Mouse (Mus musculus) layer of hippocampus, adult 8-10 months (tissue): ENCODE data around the gene Sh2b1. TPM values are rescaled to one million over a fixed set of nuclear protein-coding genes. Genes with fewer than 3 reads are reported as not detected.

Experiments
- DNase-seq, 2 experiments: peaks; one replicate each; pipeline ENCODE4 v3.0.0; 2022; ENCODE audit warnings: low spot score in 2 of 2
- total RNA-seq, 4 experiments: library from RNA; stranded (reverse); gene quantifications; 2 replicates each; pipeline ENCODE4 v1.2.4; 2022

Sh2b1 gene
- total RNA-seq, 4 experiments from 2014 or later: 66.0 to 70.3 (median 67.3) TPM

GRCm38 (mm10) chr7:126456382-126457266, 18.6 kb downstream of the Sh2b1 start:
- DNase-seq: no peak

DNA sequence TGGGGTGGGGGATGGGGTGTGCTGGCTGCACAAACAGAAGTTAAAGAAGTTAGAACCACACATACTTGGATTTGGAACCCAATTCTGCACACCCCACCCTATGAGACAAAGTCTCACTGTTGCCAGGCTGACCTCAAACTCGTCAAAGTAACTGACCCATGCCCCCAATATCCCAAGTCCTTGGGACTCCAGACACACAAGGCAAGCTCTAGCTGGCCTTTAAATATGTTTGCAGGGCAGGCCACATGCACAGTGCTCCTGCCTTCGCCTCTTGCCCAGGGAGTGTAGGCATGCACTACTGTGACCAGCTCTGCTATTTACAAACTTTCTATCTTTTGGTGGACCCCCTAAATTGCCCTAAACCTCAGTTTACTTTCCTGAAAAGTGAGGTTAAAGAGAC, 20.0 kb downstream of the Sh2b1 start:
- DNase-seq: no peak

DNA sequence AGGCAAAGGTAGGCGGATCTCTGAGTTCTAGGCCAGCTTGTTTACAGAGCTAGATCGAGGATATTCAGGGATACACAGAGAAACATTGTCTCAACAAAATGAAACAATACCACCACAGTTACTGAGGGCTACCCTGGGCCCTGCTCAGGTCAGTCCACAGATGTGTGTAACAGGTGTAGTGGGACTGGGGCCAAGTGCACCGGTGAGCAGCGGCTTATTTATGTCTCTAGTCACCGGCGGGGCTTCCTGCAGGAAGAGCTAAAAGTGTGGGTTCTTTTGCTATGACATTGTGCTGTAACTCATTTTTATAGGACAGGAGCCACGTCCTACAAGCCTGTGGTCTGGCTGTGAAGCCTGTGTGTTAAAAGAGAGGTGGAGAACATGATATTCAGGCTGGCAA, 21.4 kb downstream of the Sh2b1 start:
- DNase-seq: no peak

DNA sequence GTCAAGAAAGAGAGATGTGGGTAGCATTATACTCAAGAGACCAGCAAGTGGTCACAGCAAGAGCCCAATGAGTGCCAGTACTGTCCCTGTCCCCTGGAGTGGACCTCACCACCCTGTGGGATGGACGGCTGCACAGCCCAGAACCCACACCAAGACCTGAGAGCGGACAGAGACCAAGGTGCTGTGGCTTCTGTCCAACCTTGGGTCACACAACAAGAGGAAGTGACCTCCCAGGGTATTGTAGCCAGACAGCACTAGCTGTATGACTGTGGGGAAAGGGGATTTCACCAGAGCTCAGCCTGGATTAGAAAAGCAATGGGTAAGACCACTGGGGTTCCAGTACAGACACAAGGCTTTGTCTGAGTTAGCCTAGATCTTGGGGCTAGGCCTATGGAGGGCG, 23.0 kb downstream of the Sh2b1 start:
- DNase-seq: no peak

GRCm38 (mm10) chr7:126450641-126451040, 24.6 kb downstream of the Sh2b1 start:
- DNase-seq: no peak

DNA sequence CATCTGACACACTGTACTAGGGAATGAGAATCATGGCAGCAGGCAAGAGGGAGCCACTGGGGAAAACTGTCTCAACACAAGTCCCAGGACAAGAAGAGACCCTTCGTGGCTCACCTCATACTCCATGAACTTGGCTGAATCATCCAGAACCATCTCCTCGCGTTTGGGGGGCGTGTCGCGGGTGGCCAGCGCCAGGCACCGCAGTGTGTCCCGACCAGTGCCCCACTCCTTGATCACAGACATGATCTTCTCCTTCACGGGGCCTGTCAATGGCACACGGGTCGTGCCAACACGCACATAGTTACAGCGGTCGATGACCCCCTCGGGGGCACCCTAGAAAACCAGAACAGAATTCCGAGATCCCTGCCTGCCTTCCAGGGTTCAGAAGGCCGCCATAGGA, 25.2 kb downstream of the Sh2b1 start:
- DNase-seq: no peak

- DNase-seq: no peak
Observed at GRCm38 (mm10) chr7:126448481-126448880, 26.7 kb downstream of the Sh2b1 start.

GRCm38 (mm10) chr7:126446217-126446616, 29.0 kb downstream of the Sh2b1 start:
- DNase-seq: no peak

GRCm38 (mm10) chr7:126445104-126445815, 30.0 kb downstream of the Sh2b1 start:
- DNase-seq: no peak

DNA sequence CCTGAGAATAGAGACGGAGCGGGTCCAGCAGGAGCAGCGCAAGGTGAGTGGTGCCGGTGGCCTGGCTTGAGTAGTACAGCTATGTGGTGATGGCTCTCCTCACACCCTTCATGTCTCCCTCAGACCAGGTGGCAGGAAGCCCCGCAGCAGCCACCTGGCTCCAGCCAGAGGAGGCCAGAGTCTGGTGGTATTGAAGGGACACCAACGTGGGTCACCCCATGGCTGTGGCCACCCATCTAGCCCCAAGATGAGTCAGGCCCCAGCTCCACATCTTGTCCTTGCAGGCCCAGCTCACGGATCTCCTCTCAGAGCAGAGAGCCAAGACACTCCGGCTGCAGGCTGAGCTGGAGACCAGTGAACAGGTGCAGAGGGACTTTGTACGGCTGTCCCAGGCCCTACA, 30.7 kb downstream of the Sh2b1 start:
- no peak for DNase-seq

- no peak for DNase-seq
Observed at GRCm38 (mm10) chr7:126443997-126444396, 31.2 kb downstream of the Sh2b1 start.

- no peak for DNase-seq
Observed at GRCm38 (mm10) chr7:126440134-126440533, 35.1 kb downstream of the Sh2b1 start.

GRCm38 (mm10) chr7:126436851-126437250, 38.4 kb downstream of the Sh2b1 start:
- peak in 1 of 2 experiments; percentile 28 for DNase-seq

- DNase-seq: no peak
Observed at GRCm38 (mm10) chr7:126435801-126436200, 39.4 kb downstream of the Sh2b1 start.

- DNase-seq: no peak
Observed at GRCm38 (mm10) chr7:126434726-126435125, 40.5 kb downstream of the Sh2b1 start.

DNA sequence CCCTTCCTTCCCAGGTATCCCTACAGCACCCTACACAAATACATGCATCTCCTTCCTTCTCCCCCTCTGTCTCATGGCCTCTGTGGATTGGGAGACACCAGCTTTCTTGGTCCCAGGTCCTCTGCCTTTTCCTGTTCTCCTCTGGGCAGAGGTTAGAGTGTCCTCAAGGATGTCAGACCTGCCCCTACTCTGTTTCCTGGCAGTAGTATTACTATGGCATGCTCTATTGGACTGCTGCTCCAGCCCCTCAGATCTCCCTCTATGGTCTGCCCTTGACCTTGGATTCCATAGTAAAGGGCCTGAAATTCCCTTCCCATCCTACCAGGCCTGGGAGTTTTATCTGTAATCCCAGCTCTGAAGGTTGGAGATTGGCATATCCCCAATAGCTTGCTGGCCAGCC, 45.1 kb downstream of the Sh2b1 start:
- DNase-seq: no peak

GRCm38 (mm10) chr7:126429503-126429898, 45.7 kb downstream of the Sh2b1 start:
- no peak for DNase-seq

- DNase-seq: peak; percentile 85 to 95
Observed at GRCm38 (mm10) chr7:126428631-126429502, 46.4 kb downstream of the Sh2b1 start, which contains the start of gene Rabep2. TSS of gene Rabep2 (plus strand) at chr7:126428759.

DNA sequence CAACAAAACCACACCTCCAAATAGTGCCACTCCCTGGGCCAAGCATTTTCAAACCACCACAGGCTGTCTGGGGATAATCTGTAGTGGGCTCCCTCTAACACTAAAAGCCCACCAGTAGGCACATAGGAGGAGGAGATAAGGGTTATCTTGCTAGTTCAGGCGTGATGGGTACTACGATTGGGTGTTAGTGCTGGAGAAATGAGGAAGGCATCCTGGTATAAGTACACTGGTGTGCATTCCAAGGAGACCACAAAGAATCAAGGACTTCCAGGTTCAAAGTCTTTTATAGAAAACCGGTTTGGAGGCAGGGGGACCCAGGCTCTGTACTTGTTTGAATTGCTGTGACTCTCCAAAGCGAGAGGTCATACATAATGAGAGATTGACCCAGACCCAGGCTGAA, 47.1 kb downstream of the Sh2b1 start:
- no peak for DNase-seq

- no peak for DNase-seq
Observed at GRCm38 (mm10) chr7:126427323-126427860, 47.8 kb downstream of the Sh2b1 start.

DNA sequence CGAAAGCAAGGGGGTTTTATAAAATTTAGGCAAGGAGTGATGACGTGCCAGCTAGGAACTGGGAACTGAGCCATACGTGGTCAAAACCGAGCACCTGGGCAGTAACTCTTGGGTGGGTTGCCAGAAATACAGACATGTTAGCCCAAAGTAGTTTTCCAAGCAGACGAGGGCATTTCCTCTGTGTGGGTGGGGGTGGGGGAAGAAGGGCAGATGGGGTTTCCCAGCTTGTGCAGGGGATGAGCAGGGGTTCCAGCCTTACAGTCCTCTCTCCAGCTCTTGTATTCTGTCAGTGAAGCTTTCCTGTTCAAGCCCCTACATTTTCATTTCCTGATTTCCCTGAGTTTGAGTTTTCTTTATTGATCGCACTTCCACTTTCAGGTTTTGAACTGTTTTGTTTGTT, 51.1 kb downstream of the Sh2b1 start:
- no peak for DNase-seq
